Mouse (Mus musculus): Measurements from ENCODE around the gene Zbtb7b. TPM values are rescaled to one million over a fixed set of nuclear protein-coding genes. Genes with fewer than 3 reads are reported as not detected.

Zbtb7b gene
- total and polyA plus RNA-seq, 2 experiments from 2014 or later, result 0.73 to 3.7 TPM

DNA sequence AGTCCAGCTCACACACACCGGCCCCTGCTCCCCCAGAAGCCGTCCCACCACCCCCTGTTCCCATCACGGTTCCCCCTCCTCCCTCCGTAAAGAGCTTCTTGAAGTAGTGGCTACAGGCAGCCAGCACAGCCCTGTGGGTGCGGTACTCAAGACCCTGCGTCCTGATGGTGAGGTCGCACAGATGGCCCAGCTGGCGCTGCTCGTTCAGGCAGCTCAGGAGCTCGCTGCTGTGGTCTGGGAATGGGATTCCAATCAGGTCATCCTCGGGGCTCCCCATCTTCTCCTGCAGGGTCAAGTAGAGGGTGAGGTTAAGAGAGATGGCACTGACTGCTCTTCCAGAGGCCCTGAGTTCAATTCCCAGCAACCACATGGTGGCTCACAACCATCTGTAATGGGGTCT is 13.3 kb downstream of the Zbtb7b start:
- TF ChIP-seq CTCF (IDR thresholded peaks at IDR 0.05; ENCODE audit: low read depth), result no peak
- ATAC-seq (no peak), DNase-seq (ENCODE audit: low spot score) (no peak)
- Histone ChIP-seq H3K4me2 (ENCODE audit: low read depth, low read length) (no peak overlapping the region), H3K4me3 (ENCODE audit: low read length) (no peak overlapping the region), H3K9ac (replicated peaks; ENCODE audit: low read length) (no peak overlapping the region), H3K27ac (no peak overlapping the region), H3K9me3 (ENCODE audit: low read length) (no peaks in the 10 kb centered on the region), H3K4me1 (ENCODE audit: insufficient read depth, low read length) (0 out of 2 replicates have a peak, but pooled peaks cover 4% of the 10 kb centered on the region), H3K27me3 (ENCODE audit: insufficient read depth, low read length) (no peaks in the 10 kb centered on the region), H3K36me3 (ENCODE audit: insufficient read depth, low read length) (no peaks in the 10 kb centered on the region)
- WGBS, result 78% methylated on average over 11 of the region's 11 CpGs

GRCm38 (mm10) chr3:89380711-89381110 is 13.9 kb downstream of the Zbtb7b start:
- Histone ChIP-seq H3K27ac (no peak overlapping the region), H3K4me1 (ENCODE audit: insufficient read depth, low read length) (0 out of 2 replicates have a peak, but pooled peaks cover 4% of the 10 kb centered on the region), H3K4me3 (ENCODE audit: low read length) (no peak overlapping the region), H3K9ac (replicated peaks; ENCODE audit: low read length) (no peak overlapping the region), H3K36me3 (ENCODE audit: insufficient read depth, low read length) (no peaks in the 10 kb centered on the region), H3K4me2 (ENCODE audit: low read depth, low read length) (no peak overlapping the region), H3K9me3 (ENCODE audit: low read length) (no peaks in the 10 kb centered on the region), H3K27me3 (ENCODE audit: insufficient read depth, low read length) (no peaks in the 10 kb centered on the region)
- TF ChIP-seq CTCF (IDR thresholded peaks at IDR 0.05; ENCODE audit: low read depth), result no peak
- ATAC-seq (no peak), DNase-seq (ENCODE audit: low spot score) (no peak)
- WGBS, result 97% methylated on average over 18 of the region's 18 CpGs

DNA sequence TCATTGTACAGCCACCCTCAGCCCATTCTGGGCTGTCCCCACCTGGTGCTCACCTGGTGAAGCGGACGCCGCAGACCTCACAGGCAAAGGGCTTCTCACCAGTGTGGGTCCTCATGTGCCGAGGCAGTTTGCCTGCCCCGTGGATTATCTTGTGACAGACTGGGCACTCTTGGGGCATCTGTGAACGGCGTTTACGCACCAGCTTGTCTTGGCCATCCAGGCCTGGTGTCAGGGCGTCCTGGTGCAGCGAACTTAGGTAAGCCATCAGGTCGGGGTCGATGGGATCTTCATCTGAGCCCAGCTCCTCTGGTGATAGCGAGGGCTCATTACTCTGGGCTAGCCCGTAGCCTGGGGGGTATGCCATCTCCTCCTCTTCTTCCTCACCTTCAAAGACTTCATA is 14.3 kb downstream of the Zbtb7b start:
- Histone ChIP-seq H3K9ac (replicated peaks; ENCODE audit: low read length) (no peak overlapping the region), H3K36me3 (ENCODE audit: insufficient read depth, low read length) (no peaks in the 10 kb centered on the region), H3K27ac (no peak overlapping the region), H3K27me3 (ENCODE audit: insufficient read depth, low read length) (no peaks in the 10 kb centered on the region), H3K9me3 (ENCODE audit: low read length) (no peaks in the 10 kb centered on the region), H3K4me3 (ENCODE audit: low read length) (no peak overlapping the region), H3K4me1 (ENCODE audit: insufficient read depth, low read length) (0 out of 2 replicates have a peak, but pooled peaks cover 4% of the 10 kb centered on the region), H3K4me2 (ENCODE audit: low read depth, low read length) (no peak overlapping the region)
- no peak for ATAC-seq
- DNase-seq (ENCODE audit: low spot score), result no peak
- TF ChIP-seq CTCF (IDR thresholded peaks at IDR 0.05; ENCODE audit: low read depth), result no peak
- 94% methylated on average over 14 of the region's 14 CpGs for WGBS

DNA sequence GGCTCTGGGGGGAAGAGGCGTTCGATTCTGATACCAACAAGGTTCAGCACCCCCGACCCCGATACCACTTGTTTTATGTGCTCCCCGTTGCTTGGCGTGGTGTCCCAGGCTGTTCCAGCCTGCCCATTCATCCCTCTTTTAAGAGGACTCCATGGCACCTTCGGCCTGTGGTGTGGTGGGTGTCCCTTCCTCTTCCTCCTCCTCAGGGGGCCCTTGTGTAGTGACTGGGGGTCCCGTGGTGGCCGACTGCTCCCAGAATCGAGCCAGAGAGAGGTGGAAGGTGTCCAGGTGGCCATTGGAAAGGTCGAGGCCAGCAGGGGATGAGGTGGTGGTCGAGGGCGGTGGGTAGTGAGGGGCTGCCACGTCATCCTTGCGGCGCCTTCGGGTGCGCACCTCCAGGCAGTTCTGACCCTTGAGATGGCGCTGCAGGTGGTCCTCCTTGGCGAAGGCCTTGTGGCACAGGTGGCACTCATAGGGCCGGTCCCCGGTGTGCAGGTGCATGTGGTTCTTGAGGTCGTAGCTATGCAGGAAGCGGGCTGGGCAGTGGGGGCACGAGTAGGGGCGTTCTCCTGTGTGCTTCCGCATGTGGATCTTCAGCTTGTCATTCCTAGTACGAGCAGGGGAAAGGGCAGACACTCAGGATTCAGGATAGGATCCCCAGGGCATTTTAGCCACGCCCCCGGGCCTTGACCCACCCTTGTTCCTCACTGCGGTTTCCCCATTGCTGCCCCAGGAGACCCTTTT is 15.0 kb downstream of the Zbtb7b start:
- DNase-seq (ENCODE audit: low spot score), result no peak
- Histone ChIP-seq H3K4me1 (ENCODE audit: insufficient read depth, low read length) (0 out of 2 replicates have a peak, but pooled peaks cover 4% of the 10 kb centered on the region), H3K4me3 (ENCODE audit: low read length) (no peak overlapping the region), H3K9ac (replicated peaks; ENCODE audit: low read length) (no peak overlapping the region), H3K9me3 (ENCODE audit: low read length) (no peaks in the 10 kb centered on the region), H3K27me3 (ENCODE audit: insufficient read depth, low read length) (no peaks in the 10 kb centered on the region), H3K4me2 (ENCODE audit: low read depth, low read length) (peak overlapping the region; percentile 80), H3K27ac (no peak overlapping the region), H3K36me3 (ENCODE audit: insufficient read depth, low read length) (no peaks in the 10 kb centered on the region)
- TF ChIP-seq CTCF (IDR thresholded peaks at IDR 0.05; ENCODE audit: low read depth), result no peak
- WGBS, result 89% methylated on average over 31 of the region's 31 CpGs
- no peak for ATAC-seq

DNA sequence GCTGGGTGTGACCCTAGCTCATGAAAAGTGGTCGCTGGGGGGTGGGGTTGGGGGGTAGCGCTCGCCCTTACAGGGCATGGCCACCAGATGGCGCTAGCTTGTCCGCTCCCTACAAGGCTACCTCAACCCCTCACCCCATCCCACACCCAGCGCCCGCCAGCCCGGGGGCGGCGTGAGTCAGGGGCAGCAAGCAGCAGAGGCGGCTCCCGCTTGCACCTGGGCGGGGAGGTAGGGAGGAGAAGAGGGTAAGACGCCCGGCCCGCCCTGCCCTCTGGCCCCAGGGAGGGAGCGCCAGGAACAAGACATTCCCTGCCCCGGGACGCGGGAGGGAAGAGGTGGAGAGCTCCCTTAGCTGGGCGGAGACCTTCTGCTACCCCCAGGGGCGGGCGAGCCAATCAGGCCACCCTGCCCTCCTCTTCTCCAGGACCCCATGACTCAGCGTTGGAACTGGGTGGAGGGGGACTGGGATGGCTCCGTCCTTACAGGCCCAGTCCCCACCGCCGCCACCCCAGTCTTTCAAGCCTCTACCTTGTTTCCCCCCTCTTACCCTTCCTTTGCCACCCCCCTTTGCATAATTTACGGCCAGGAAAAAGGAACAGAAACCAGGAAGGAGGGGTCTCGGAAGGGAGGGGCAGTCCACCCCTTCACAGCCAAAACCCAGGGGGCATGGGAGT is 16.0 kb downstream of the Zbtb7b start:
- H3K27ac ChIP-seq, result peak overlapping the region; percentile 16; the same call in 1 of the 2 replicates

GRCm38 (mm10) chr3:89377831-89378230 is 16.7 kb downstream of the Zbtb7b start:
- Histone ChIP-seq H3K4me3 (ENCODE audit: low read length) (peak overlapping the region; percentile 45; the same call in 1 of the 2 replicates), H3K36me3 (ENCODE audit: insufficient read depth, low read length) (no peaks in the 10 kb centered on the region), H3K9me3 (ENCODE audit: low read length) (no peaks in the 10 kb centered on the region), H3K27ac (no peak overlapping the region), H3K4me1 (ENCODE audit: insufficient read depth, low read length) (0 out of 2 replicates have a peak, but pooled peaks cover 4% of the 10 kb centered on the region), H3K27me3 (ENCODE audit: insufficient read depth, low read length) (no peaks in the 10 kb centered on the region), H3K4me2 (ENCODE audit: low read depth, low read length) (peak overlapping the region; percentile 80; the same call in 1 of the 2 replicates), H3K9ac (replicated peaks; ENCODE audit: low read length) (peak overlapping the region; percentile 68; the same call in 1 of the 2 replicates)
- no peak for TF ChIP-seq CTCF (IDR thresholded peaks at IDR 0.05; ENCODE audit: low read depth)
- WGBS, result 72% methylated on average over 4 of the region's 4 CpGs
- DNase-seq (ENCODE audit: low spot score) (no peak), ATAC-seq (peak; percentile 5)

More for the DNA sequence above, 16.0 kb downstream of the Zbtb7b start:
- H3K4me3 ChIP-seq (ENCODE audit: low read length), result peak overlapping the region; percentile 45
- TF ChIP-seq CTCF (IDR thresholded peaks at IDR 0.05; ENCODE audit: low read depth), result peak; percentile 95
- DNase-seq (ENCODE audit: low spot score), result peak; percentile 84
- H3K36me3 ChIP-seq (ENCODE audit: insufficient read depth, low read length), result no peaks in the 10 kb centered on the region
- no peaks in the 10 kb centered on the region for H3K9me3 ChIP-seq (ENCODE audit: low read length)
- 0 out of 2 replicates have a peak, but pooled peaks cover 4% of the 10 kb centered on the region for H3K4me1 ChIP-seq (ENCODE audit: insufficient read depth, low read length)
- H3K27me3 ChIP-seq (ENCODE audit: insufficient read depth, low read length), result no peaks in the 10 kb centered on the region
- ATAC-seq, result peak; percentile 95
- WGBS, result 5% methylated on average over 27 of the region's 29 CpGs
- H3K4me2 ChIP-seq (ENCODE audit: low read depth, low read length), result peak overlapping the region; percentile 80
- H3K9ac ChIP-seq (replicated peaks; ENCODE audit: low read length), result peak overlapping the region; percentile 68
